Mouse (Mus musculus): Measurements from ENCODE around the gene Atp4b. TPM values are rescaled to one million over a fixed set of nuclear protein-coding genes. Genes with fewer than 3 reads are reported as not detected.

Atp4b gene
- polyA plus RNA-seq, 1 experiment = not detected

- peaks cover 91% of the 10 kb centered on the region for H3K79me3 ChIP-seq (ENCODE audit: low read depth)
- no peak overlapping the region for H3ac ChIP-seq (ENCODE audit: control insufficient read depth, insufficient read length, low read depth)
- no peak overlapping the region for H3K4me3 ChIP-seq (ENCODE audit: insufficient read depth, poor library complexity, severe bottlenecking)
- H3K79me2 ChIP-seq (ENCODE audit: control insufficient read depth, insufficient read depth) = peaks cover 100% of the 10 kb centered on the region
- peaks cover 96% of the 10 kb centered on the region for H3K36me3 ChIP-seq (ENCODE audit: control insufficient read depth, insufficient read depth)
- H3K27me3 ChIP-seq (ENCODE audit: control insufficient read depth, insufficient read depth, insufficient read length) = no peaks in the 10 kb centered on the region
- TF ChIP-seq CEBPB (IDR thresholded peaks at IDR 0.05; ENCODE audit: low read depth) (no peak), CTCF (IDR thresholded peaks at IDR 0.05; ENCODE audit: control insufficient read depth, insufficient read depth, insufficient read length) (no peak), MYOG (IDR thresholded peaks at IDR 0.05; ENCODE audit: control insufficient read depth, extremely low read depth, insufficient read length) (no peak), USF1 (IDR thresholded peaks at IDR 0.05; ENCODE audit: low read depth) (no peak)
Observed at GRCm38 (mm10) chr8:13356681-13357080, 39.9 kb downstream of the Atp4b start.

- Histone ChIP-seq H3K36me3 (ENCODE audit: control insufficient read depth, insufficient read depth) (peaks cover 96% of the 10 kb centered on the region), H3K27me3 (ENCODE audit: control insufficient read depth, insufficient read depth, insufficient read length) (no peaks in the 10 kb centered on the region), H3ac (ENCODE audit: control insufficient read depth, insufficient read length, low read depth) (no peak overlapping the region), H3K79me3 (ENCODE audit: low read depth) (peaks cover 87% of the 10 kb centered on the region), H3K4me3 (ENCODE audit: insufficient read depth, poor library complexity, severe bottlenecking) (no peak overlapping the region), H3K79me2 (ENCODE audit: control insufficient read depth, insufficient read depth) (peaks cover 100% of the 10 kb centered on the region)
- no peak for TF ChIP-seq MYOD1 (IDR thresholded peaks at IDR 0.05; ENCODE audit: control insufficient read depth, insufficient read length, low read depth)
- TF ChIP-seq USF1 (IDR thresholded peaks at IDR 0.05; ENCODE audit: low read depth) = no peak
- no peak for TF ChIP-seq CTCF (IDR thresholded peaks at IDR 0.05; ENCODE audit: control insufficient read depth, insufficient read depth, insufficient read length)
- TF ChIP-seq FOSL1 (IDR thresholded peaks at IDR 0.05; ENCODE audit: insufficient read depth, low read length, poor library complexity, severe bottlenecking) = no peak
- TF ChIP-seq MYOG (IDR thresholded peaks at IDR 0.05; ENCODE audit: control insufficient read depth, extremely low read depth, insufficient read length) = no peak
- no peak for TF ChIP-seq CEBPB (IDR thresholded peaks at IDR 0.05; ENCODE audit: low read depth)
Observed at GRCm38 (mm10) chr8:13356221-13356620, 40.4 kb downstream of the Atp4b start.

- Histone ChIP-seq H3K36me3 (ENCODE audit: control insufficient read depth, insufficient read depth) (peaks cover 96% of the 10 kb centered on the region), H3ac (ENCODE audit: control insufficient read depth, insufficient read length, low read depth) (no peak overlapping the region), H3K27me3 (ENCODE audit: control insufficient read depth, insufficient read depth, insufficient read length) (no peaks in the 10 kb centered on the region), H3K79me3 (ENCODE audit: low read depth) (peaks cover 81% of the 10 kb centered on the region), H3K4me3 (ENCODE audit: insufficient read depth, poor library complexity, severe bottlenecking) (no peak overlapping the region), H3K79me2 (ENCODE audit: control insufficient read depth, insufficient read depth) (peaks cover 100% of the 10 kb centered on the region)
- TF ChIP-seq CTCF (IDR thresholded peaks at IDR 0.05; ENCODE audit: control insufficient read depth, insufficient read depth, insufficient read length) = no peak
- TF ChIP-seq MAX (IDR thresholded peaks at IDR 0.05) = no peak
- no peak for TF ChIP-seq CEBPB (IDR thresholded peaks at IDR 0.05; ENCODE audit: low read depth)
- no peak for TF ChIP-seq USF1 (IDR thresholded peaks at IDR 0.05; ENCODE audit: low read depth)
- no peak for TF ChIP-seq FOSL1 (IDR thresholded peaks at IDR 0.05; ENCODE audit: insufficient read depth, low read length, poor library complexity, severe bottlenecking)
- TF ChIP-seq MYOD1 (IDR thresholded peaks at IDR 0.05; ENCODE audit: control insufficient read depth, insufficient read length, low read depth) = no peak
- no peak for TF ChIP-seq MYOG (IDR thresholded peaks at IDR 0.05; ENCODE audit: control insufficient read depth, extremely low read depth, insufficient read length)
Observed at GRCm38 (mm10) chr8:13353883-13354282, 42.7 kb downstream of the Atp4b start.

GRCm38 (mm10) chr8:13353155-13353833 lies 43.3 kb downstream of the Atp4b start:
- H3K36me3 ChIP-seq (ENCODE audit: control insufficient read depth, insufficient read depth) = peaks cover 96% of the 10 kb centered on the region
- no peak overlapping the region for H3ac ChIP-seq (ENCODE audit: control insufficient read depth, insufficient read length, low read depth)
- H3K4me3 ChIP-seq (ENCODE audit: insufficient read depth, poor library complexity, severe bottlenecking) = no peak overlapping the region
- TF ChIP-seq CTCF (IDR thresholded peaks at IDR 0.05; ENCODE audit: control insufficient read depth, insufficient read depth, insufficient read length) = no peak
- no peak for TF ChIP-seq CEBPB (IDR thresholded peaks at IDR 0.05; ENCODE audit: low read depth)
- TF ChIP-seq MYOG (IDR thresholded peaks at IDR 0.05; ENCODE audit: control insufficient read depth, extremely low read depth, insufficient read length) = no peak
- no peak for TF ChIP-seq FOSL1 (IDR thresholded peaks at IDR 0.05; ENCODE audit: insufficient read depth, low read length, poor library complexity, severe bottlenecking)
- no peak for TF ChIP-seq USF1 (IDR thresholded peaks at IDR 0.05; ENCODE audit: low read depth)
- TF ChIP-seq MAX (IDR thresholded peaks at IDR 0.05) = no peak
- no peak for TF ChIP-seq MYOD1 (IDR thresholded peaks at IDR 0.05; ENCODE audit: control insufficient read depth, insufficient read length, low read depth)
- peaks cover 100% of the 10 kb centered on the region for H3K79me2 ChIP-seq (ENCODE audit: control insufficient read depth, insufficient read depth)
- no peaks in the 10 kb centered on the region for H3K27me3 ChIP-seq (ENCODE audit: control insufficient read depth, insufficient read depth, insufficient read length)
- peaks cover 82% of the 10 kb centered on the region for H3K79me3 ChIP-seq (ENCODE audit: low read depth)

- TF ChIP-seq CTCF (IDR thresholded peaks at IDR 0.05; ENCODE audit: control insufficient read depth, insufficient read depth, insufficient read length) (no peak), MYOG (IDR thresholded peaks at IDR 0.05; ENCODE audit: control insufficient read depth, extremely low read depth, insufficient read length) (no peak), MAX (IDR thresholded peaks at IDR 0.05) (no peak), USF1 (IDR thresholded peaks at IDR 0.05; ENCODE audit: low read depth) (no peak), FOSL1 (IDR thresholded peaks at IDR 0.05; ENCODE audit: insufficient read depth, low read length, poor library complexity, severe bottlenecking) (no peak), CEBPB (IDR thresholded peaks at IDR 0.05; ENCODE audit: low read depth) (no peak), MYOD1 (IDR thresholded peaks at IDR 0.05; ENCODE audit: control insufficient read depth, insufficient read length, low read depth) (no peak)
- no peak overlapping the region for H3K4me3 ChIP-seq (ENCODE audit: insufficient read depth, poor library complexity, severe bottlenecking)
- peaks cover 100% of the 10 kb centered on the region for H3K79me2 ChIP-seq (ENCODE audit: control insufficient read depth, insufficient read depth)
- H3K36me3 ChIP-seq (ENCODE audit: control insufficient read depth, insufficient read depth) = peaks cover 96% of the 10 kb centered on the region
- H3K27me3 ChIP-seq (ENCODE audit: control insufficient read depth, insufficient read depth, insufficient read length) = no peaks in the 10 kb centered on the region
- peaks cover 83% of the 10 kb centered on the region for H3K79me3 ChIP-seq (ENCODE audit: low read depth)
- no peak overlapping the region for H3ac ChIP-seq (ENCODE audit: control insufficient read depth, insufficient read length, low read depth)
Observed at GRCm38 (mm10) chr8:13352601-13353000, 44.0 kb downstream of the Atp4b start.
